Mouse (Mus musculus) layer of hippocampus, postnatal 36 days (tissue): ENCODE data around the gene Cfap45. TPM values are rescaled to one million over a fixed set of nuclear protein-coding genes. Genes with fewer than 3 reads are reported as not detected.

Experiments
- DNase-seq, 2 experiments: peaks; one replicate each; pipeline ENCODE4 v3.0.0; 2022
- total RNA-seq, 2 experiments: library from RNA; stranded (reverse); gene quantifications; 2 replicates each; pipeline ENCODE4 v1.2.3; 2021

Gene Cfap45
- total RNA-seq, 2 experiments from 2014 or later: 4.0 to 5.5 TPM

DNA sequence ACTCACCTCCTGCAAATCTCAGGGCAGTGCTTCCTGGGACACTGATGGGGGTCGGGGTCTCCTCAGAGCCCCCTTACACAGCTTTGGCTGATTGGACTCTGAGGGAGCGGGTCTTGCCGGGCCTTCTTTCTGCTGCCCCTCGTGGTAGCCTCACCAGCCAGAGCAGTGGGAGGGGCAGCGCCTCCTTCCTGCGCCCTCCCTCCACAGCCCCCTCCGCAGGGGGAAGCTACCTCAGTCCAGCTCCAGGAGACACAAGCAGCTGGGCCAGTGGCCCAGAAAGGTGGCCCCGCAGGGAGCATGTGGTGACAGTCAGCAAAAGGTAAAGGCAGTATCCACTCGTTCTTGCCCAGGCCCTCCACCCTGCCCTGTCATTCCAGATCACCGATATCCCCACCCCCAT is 23.2 kb upstream of the Cfap45 start:
- no peak for DNase-seq

DNA sequence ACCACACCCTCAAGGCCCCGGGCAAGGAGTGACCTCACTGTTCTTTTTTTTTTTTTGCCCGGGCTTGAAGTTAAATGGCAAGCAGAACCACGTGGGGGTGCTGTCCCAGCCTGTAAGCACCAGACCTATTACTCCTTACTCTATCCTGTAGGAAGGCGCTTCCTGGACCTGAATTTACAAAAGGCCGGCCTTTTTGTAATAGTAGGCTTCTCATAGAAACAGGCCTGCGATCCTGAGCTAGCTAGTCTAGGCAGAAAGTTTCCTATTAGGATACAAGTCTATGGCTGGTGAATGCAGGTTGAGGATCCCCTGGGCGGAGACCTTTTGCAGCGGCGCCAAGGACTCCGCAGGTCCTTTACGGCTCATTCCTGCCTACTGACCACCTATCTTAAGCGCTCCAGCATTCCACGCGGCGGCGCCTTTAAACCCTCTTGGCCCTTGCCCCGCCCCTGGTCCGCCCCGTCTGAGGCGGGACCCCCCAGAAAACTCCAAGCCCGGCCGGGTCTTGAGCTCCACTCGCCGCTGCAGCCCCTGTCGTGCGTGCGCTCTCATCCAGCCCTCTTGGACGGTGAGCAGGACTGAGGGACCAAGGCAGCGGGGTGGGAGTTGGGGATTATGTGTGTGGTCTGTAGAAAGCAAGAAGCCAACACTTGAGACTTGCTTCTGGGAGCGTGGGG is 20.7 kb upstream of the Cfap45 start, which contains the start of gene Tagln2:
Gene Tagln2, plus strand, starts transcription at position 283 of the 677 bp plus-strand sequence.
- DNase-seq: peak in 1 of 2 experiments; percentile 35

DNA sequence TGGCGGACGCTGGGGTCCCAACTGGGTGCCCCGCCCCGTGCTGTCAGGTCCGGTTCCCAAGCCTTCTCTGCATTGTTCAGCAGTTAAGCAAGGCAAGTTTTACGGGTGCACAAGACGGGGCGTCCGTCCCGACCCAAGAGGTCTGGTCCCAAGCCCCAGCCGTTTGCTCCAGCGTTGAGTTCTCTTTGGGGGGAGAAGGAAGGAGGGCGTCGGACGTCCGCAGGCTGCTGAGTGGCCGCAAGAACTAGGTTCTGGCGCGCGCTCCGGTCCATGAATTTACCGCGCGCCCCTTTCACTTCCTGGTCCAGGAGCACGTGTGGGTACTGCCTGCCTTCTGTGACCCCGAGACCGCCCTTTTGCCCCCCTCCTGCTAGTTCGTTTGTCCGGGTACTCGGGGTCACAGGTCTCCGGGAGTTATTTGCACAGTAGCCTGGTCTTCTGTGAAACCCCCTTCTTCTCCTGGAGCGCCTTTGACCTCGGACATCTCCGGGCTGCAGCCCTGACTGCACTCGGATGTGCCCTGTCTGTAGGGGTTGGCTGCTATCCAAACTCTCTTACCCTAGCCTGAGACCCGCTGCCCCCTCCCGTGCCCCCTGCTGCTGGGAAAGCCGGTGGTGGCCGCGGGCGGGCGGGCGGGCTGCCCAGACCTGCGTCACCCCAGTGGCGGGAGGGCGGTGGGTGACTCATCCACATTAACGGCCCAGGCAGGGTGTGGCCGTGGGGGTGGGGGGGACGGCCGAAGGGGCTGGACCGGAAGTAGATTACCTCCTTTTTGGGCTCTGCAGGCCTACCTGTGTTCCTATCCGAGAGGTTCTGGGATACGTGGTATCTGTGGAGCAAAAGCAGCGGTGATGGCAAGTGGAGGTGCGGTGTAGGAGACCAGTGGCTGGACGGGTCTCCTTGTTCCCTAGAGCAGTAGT is 19.9 kb upstream of the Cfap45 start:
- DNase-seq: no peak

DNA sequence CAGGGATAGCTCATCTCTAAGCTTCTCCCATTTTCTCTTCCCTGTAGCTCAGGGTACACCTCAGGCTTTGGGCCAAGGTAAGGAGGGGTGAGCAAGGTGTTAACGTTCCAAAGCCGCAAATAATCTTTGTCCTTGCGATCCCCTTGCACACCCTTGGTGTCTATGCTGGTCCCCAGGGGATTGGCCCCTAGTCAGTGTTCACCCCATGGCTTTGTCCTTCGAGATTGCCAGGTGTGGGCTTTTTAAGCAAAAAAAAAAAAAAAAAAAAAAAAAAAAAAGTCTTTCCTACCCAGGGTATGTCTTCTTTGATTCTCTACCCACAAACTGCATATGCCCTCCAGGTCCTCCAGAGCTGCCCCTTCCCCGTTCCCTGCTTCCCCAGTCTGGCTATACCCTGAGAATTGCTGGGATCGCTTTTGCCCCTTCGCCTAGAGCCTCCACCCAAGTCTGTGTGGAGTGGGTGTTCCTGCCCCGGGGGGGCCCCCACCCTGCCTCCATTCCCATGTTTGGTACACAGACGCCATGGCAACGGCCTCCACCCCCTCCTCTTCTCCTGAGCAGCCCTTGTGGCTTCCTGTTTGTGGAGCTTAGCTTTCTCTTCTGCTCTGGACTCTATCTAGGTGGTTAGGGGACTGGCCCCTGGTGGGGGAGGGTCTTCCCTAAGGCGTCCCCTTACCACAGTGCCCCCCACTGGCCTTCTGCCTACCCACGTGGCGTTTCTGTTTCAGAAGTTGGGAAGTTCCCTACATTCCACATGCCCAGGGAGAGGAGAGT is 19.0 kb upstream of the Cfap45 start:
- peak in 1 of 2 experiments; percentile 25 for DNase-seq

DNA sequence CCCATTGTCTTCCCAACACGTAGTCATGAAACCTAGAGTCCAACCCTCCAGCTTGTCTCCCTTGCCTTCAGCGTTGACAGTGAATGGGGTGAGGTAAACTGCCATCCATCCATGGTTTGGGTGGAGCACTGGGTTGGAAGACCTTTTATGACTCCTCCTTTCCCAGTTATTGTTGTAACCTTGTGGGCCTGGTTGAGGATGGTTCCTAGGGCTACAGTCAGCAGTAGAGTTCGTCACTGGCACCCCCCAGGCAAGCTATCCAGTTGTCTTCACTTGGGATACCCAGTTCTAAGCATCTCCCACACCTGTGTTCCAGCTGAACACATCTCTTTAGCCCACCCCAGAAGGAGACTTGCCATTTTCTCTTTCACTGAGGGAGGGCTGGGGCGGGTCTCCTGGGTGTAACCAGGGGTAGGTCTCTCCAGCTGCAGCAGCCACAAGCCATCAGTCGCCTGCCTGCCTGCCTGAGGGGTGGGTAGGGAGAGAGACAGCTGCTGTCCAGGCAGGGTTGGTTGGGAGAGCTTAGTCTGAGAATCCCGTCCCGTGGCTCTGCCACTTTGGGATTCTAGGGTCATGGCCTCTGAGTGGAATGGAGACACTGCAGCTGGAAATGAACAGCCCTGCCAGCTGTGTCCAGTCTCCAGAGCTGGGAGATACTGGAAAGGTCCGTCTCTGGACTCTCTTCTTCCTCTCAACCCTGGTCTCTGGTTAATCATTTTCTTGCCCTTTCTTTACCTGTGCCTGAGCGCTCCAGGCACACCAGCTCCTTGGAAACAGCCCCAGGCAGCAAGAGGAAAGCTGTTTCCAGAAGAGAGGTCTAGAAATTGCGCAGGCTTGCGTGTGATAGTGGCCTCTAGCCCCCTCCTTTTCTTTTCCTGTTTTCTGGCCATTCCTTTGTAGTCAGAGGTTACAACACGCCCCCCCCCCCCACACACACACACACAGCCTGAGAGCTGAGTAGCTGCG is 18.2 kb upstream of the Cfap45 start:
- no peak for DNase-seq

DNA sequence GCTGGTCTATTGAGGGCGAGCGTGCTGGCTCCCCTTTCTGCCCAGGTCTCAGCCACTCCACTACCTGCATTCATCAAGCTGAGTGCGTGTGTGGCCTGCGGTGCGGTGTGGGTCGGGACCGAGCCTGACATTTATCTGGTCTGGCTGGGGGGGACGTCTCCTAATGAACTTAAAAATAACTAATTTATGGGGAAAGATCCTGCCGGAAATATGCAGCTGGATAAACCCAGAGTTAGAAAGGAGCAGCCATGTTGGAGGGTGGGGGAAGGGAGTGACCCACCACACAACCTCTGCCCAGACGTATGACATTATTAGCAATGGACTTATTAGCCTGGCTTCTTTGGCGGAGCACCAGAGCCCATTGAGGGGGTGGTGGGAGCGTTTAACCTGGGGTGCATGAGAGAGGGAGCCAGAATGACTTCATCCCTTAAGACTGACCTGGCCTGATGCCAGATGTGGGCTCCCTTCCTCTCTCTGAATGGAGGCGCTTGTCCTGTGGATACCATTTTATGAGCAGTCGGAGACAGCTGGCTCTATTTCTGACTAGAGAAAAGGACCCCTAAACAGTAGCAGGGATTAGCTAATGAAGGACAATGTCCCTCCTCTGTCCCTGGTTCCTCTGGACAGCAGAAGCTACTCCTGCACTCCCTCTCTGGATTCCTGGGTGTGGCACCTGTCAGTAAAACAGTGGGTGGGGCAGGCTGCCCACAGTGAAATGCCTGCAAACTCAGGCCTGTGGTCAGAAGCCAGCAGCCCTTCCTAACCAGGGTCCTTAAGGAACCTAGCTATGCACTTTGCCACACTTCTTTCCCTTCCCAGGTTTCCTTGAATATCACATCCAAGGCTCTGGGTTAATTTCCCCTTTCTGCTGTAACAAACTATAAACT is 17.2 kb upstream of the Cfap45 start:
- DNase-seq: no peak

DNA sequence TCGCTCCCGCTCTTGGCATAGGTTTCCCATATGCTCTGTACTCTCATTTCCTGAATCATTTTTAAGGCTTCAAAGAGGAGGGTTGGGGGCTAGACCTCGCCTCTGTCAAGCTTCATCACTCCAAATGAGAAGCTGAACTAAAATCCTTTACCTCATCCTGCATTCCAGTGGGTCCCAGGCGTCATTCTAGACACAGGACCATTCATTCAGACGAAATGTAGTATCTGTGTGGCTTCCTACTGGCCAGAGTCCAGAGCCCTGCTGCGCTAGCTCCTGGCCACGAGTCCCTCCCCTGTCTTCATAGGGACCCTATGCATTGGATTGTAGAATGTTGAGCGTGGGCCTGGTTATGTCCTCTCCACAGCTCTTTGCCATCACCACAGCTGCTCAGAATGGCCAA is 15.8 kb upstream of the Cfap45 start:
- DNase-seq: no peak

DNA sequence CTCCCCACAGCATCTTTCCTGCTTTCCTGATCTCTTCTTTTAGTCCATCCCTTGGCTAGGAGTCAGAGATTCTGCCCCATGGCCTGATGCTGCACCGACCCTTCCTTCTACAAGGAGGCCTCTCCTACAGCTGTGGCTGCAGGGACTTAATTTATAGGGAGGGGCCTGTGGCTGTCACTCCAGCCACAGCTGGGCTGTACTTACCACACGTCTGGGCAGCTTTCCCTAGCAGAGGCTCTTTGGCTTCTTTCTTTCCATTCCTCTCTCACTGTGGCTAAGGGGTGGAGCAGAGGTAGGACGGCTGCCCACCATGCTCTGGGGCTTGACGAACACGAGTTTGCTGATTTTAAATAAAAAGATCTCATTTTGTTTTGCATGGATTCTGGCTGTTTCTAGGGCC is 13.6 kb upstream of the Cfap45 start:
- DNase-seq: no peak

DNA sequence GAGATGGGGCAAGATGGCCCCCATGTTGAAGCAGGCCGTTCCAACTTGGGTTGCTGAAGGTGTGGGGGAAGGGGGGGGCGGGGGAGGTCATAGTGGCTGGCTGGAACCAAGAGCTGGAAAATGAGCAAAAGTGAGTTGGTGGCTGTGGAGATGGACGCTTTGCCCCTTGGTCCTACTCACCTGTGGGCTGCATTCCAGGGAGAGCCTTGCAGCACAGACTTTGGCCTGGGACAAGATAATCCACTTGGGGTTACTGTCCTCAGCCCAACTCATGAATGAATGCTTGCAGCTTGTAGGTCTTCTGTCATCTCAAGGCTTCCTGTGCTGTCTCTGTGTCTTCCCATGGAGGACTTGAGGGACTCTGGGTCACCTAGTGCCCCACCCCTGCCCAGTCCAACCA is 12.9 kb upstream of the Cfap45 start:
- no peak for DNase-seq

DNA sequence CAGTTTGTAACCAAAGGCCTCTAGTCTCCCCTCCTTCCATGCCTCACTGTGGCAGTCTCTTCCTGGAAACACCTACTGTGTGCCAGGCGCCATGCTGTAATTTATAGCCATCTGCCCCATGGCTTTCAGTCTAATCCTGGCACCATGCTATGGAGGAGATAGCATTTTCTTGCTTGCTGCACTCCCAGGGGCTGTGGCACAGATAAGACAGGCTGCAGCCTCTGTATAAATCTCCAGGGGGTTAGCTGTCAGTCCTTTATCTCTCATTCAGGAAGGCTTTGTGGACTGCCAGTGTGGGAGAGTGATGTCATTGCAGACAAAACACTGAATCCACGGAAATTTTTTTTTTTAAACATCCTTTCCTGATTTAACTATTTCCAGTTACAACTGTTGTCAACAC is 12.4 kb upstream of the Cfap45 start:
- no peak for DNase-seq

DNA sequence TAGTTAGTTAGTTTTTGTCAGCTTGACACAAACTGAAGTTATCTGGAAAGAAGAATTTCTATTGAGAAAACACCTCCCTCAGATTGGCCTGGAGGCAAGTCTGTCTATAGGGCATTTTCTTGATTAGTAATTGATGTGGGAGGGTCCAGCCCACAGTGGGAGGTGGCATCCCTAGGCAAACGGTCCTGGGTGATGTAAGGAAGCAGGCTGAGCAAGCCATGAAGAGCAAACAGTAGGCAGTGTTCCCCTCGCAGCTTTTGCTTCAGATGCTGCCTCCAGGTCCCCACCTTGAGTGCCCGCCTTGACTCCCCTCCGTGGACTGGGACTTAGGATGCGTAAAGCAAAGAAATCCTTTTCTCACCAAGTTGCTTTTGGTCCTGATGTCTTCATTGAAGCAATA is 11.4 kb upstream of the Cfap45 start:
- DNase-seq: no peak

DNA sequence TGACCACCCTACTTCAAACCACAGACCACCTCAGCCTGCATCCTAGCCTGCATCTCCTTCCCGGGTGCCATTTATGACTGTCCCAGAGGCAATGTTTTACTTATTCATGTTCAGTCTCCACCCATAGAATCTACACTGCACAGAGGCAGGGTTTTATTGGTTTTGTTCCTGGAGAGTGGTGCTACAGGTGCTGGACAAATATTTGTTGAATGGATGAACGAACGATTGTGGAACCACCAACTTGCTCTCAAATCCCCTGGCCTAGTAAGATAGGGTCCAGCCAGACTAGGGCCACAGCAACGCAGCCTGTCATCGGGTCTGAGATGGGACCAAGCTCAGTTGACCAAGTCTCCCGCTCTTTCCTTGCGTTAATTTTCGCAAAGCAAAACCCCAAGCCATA is 10.6 kb upstream of the Cfap45 start:
- DNase-seq: no peak

DNA sequence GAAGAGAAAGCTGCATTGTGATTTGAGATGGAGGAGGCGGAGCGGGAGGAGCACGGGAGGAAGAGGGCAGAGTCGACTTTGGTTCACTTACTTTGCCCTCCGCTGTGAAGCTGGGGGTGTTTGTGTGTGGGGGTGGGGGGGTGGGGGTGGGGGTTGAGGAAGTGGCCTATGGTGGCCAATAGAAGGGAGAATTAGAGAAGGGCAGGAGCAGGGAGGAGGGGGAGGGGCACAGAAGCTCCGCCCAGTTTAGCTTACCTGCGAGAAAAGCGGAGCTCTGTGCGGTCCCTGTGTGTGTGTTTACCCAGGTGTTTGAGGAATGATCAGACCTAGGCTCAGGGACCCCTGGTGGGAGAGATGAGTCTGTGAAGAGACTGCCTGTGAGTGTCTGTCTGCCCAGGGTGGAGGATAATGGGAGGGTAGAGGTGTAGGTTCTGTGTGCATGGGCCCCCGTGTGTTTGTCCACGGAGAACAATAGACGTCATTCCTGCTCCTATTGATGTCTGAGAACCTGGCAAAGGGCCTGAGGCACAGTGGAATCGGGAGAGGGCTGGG is 10.1 kb upstream of the Cfap45 start:
- DNase-seq: no peak

DNA sequence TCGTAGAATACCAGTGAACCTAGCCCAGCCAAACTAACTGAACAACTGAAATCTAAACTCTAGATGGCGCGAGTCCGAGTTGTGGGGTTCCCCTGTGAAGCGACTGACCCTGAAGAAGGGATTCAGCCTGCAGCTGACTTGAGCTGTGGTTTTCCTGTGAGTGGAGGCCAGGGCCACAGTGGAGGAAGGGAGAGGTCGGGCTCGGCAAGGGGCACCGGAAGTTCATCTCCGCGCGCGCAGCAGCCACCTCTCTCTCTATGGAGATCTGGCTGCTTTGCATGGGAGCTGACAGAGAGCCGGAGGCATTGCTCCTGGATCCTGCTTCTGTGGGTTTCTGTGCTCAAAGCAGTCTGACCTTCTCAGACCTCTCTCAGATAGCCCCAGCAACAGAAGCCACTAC is 7.6 kb upstream of the Cfap45 start:
- DNase-seq: no peak

DNA sequence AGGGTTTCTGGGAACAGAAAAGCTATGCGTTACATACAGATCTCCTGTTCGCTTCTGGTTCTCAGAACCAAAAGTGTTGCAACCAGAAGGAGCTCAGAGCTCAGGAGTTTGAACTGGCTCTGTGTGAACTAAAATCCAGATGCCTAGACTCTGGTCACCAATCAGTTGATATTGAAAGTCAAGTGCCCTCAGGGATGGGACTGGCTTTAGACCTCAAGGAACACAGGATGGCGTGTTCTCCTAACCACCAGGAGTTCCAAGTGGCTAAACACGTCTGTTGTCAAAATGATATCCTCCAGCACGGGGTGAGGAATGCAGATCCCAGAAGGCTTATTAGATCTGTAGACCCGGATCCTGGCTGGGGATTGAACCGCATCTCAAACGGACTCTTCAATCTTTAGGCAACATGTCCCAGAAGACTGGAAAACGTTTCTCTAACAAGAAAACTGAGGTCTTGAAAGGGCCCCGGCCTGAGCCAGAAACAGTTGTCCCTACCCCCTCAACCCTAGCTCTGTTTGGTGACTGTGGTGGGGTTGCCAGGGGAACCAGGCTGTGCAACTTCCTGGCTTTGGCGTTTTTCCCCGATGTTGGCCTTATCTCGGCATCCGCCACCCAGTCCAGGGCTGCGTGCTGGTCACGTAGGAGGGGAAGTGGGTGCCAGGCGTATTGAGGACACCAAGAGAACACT is 6.9 kb upstream of the Cfap45 start:
- peak in 1 of 2 experiments; percentile 32 for DNase-seq

DNA sequence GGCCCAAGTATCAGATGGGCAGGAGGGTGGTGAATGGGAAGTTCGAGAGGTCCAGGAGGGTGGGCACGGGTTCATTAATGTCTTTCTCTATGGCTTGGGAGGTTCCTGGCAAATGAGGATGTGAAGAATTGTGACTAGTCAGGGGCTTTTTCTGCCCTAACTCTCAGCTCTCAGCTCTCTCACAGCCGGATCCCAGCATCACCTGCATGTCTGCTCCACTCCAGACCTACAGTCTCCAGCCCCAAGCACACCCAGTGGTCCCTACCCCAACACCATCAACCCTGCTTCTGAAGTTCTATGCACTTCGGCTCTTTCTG is 6.4 kb upstream of the Cfap45 start:
- DNase-seq: no peak

DNA sequence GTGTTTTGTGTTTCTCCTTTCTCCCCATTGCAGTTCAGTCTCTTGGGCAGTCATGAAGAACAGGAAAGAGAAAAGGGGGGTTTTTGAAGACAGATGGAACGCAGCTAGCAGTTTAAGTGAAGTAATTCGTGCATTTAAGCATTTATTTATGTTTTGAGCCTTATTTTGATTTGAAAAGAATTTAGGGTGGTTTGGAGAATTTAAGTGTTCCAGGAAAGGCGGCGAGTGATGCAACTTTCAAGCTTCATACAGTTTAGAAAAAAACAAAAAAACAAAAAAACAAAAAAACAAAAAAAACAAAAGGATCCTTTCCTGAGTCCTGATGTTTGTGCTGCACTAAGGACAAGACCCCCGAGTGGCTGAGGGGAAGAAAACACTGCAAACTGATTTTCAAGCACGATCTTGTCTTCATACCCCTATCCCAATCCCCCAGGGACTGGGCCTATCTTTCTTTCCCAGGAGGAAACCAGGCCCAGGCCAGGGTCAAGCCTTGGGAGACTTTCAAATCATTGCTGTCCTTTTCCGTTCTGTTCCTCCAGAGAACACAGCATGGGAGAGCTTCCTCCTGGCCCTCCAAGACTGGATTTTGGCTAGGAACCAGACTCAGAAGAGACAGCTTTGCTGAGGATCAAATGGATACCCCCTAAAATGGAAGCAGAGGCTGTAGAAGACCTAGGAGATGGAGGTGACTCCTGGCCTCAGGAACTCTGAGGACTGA is 5.9 kb upstream of the Cfap45 start:
- no peak for DNase-seq

DNA sequence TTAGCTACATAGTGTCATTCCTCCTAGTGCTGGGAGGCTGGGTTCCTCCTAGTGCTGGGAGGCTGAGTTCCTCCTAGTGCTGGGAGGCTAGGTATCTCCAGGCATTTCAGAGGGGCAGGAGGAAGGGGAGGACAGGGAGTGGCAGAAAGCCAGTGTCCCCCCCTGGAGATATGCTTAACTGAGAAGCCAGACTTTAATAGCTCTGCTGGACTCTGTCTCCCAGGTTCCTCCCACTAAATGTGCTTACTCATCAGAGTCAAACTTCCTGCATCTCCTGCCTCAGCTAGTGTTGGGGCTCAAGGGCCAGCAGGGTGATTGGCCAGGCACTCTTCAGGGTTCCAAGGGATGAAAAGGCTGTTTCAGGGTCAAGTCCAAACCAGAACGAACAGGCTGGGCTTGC is 5.2 kb upstream of the Cfap45 start:
- DNase-seq: no peak

DNA sequence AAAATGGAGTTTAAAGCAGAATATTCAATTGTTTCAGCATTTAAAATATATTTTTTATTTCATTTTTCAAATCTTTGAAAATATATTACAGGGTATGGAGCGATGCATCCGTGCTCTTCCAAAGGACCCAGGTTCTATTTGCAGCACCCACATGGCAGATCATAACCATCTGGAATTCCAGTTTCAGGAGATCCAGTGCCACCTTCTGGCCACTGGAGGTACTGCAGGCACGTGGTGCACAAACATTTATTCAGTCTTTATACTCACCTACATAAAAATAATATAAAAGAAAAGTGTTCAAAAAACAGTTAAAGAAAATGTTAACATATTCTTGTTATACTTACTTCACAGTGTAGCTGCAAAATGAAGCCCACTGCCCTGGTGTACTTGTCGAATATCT is 2.6 kb upstream of the Cfap45 start:
- DNase-seq: no peak
